Mouse (Mus musculus) megakaryocyte, embryonic 14.5 days (primary cell): ENCODE data around the gene Oxld1.

ENCODE experiments used
- FLI1 ChIP-seq: IDR thresholded peaks from 2 replicates; pipeline ENCODE4 v1.6.1; 2012; ENCODE audit warnings: low read length, inconsistent platforms, mixed read lengths
- GATA1 ChIP-seq: IDR thresholded peaks from 3 replicates; pipeline ENCODE4 v1.6.1; 2012; ENCODE audit warnings: mixed read lengths, low read length, inconsistent platforms, borderline replicate concordance

- TF ChIP-seq GATA1 = no peak
- TF ChIP-seq FLI1 = no peak
Observed at GRCm38 (mm10) chr11:120464365-120464764, 6.5 kb upstream of the Oxld1 start.
